Mouse (Mus musculus) monocyte, adult 5-6 weeks (primary cell): ENCODE measurements around the gene Vstm2b. TPM values are rescaled to one million over a fixed set of nuclear protein-coding genes. Genes with fewer than 3 reads are reported as not detected.

Experiments
- ATAC-seq: fragments of 153-309, 156-312 bp; replicated peaks from 2 replicates; pipeline ENCODE4 v1.8.0; 2017; ENCODE audit warnings: mild to moderate bottlenecking; ENCODE audit not compliant: low TSS enrichment, insufficient number of reproducible peaks, severe bottlenecking, poor library complexity, low FRiP score
- total RNA-seq: library from RNA; stranded (forward); fragments of 200-1000, 200-491, 200-594 nt; gene quantifications from 3 replicates; pipeline ENCODE4 v1.2.3, GENCODE M21; 2017

Vstm2b gene
- total RNA-seq, 1 experiment from 2014 or later = not detected

- no peak for ATAC-seq
These were observed 44.3 kb downstream of the Vstm2b start for GRCm38 (mm10) chr7:40942233-40942935.

Other genes starting within 250 kb of the Vstm2b start
- gene 4930433I11Rik, start 89.2 kb downstream of the Vstm2b start, total RNA-seq = not detected in 3 replicates
- not detected in 3 replicates for gene Gm4884, start 134.4 kb downstream of the Vstm2b start, total RNA-seq